Mouse (Mus musculus): ENCODE data around the gene Klhdc8a.

The Klhdc8a gene

GRCm38 (mm10) chr1:132290921-132291675 lies 7.3 kb upstream of the Klhdc8a start:
- in situ Hi-C loops (cut with MboI) = no loop called here

DNA sequence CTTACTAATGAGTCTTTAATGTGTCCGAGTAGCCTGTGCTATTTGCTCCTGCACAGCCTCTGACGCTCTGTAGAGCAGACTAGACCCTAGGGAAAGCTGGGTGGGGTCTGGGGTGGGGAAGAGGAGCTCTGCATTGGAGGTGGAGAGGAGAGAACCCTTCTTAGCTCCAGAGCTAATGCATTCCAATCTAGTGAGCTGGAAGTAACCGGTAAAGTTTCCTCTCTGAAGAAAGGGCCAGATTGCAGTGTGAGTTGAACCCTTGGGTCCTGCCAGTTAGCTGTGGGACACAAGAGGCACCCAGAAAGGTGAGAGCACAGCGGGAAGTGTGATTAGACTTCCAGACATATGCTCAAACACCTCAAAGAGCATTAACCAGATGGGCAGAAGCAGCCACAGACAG lies 6.7 kb upstream of the Klhdc8a start:
- in situ Hi-C loops (cut with MboI) = no loop called here

DNA sequence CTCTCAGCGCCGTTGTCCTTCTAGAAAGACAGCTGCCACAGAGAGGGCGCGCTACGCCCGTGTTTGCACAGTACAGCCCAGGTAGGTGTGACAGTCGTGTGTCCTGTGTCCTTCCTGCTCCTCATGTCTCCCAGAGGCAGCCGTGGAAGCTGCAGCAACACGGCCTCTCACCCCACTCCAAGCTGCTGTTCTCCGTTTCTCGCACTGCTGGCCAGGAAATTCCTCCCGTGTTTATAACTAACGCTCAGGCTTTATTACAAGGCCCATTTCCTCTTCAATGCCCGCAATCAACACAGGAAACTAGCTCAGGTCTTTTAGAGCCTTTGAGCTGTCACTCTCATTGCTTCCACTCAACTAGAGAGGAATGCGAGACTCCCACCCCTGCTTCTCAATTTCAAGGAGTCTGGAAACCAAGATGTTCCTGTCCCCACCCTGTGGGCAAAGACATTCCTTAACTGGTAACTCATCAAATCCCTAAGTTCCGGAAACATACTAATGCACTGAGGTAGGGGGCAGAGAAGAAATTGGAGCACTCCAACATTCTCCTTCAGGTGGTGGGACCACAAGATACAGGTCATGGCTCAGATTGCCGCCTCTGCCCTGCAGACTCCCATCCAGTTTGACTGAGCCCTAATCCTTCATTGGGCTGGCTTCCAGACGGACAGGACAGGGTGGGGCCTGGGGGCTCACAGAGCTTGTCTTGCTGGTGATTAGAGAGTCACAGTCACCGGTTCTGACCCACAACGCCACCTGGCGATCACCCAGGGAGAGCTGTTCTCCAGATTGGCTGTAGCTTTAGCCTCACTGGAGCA lies 5.9 kb upstream of the Klhdc8a start:
- in situ Hi-C loops (cut with MboI) = no loop called here

DNA sequence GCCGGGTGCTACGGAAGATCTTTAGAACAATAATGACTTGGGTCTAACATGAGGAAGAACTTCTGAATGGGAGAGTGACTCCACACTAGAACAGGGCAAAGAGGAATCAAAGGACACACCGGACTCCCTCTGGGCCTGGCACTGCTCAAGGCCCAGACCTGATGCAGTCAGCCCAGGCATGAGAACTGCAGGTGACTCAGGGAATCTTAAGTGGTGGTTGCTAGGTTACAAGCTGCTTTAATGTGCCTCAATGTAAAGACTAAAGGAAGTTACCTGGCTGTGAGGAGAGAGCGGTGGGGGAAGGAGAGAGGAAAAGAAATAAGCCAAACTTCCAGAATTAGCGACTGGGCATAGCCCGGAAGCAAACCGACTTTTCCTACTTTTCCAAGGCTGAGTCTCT lies 2.9 kb upstream of the Klhdc8a start:
- in situ Hi-C loops (cut with MboI) = no loop called here

- in situ Hi-C loops (cut with MboI) = no loop called here
Observed at GRCm38 (mm10) chr1:132296051-132296450, 2.4 kb upstream of the Klhdc8a start.

- in situ Hi-C loops (cut with MboI) = no loop called here
Observed at GRCm38 (mm10) chr1:132298801-132299464, 507 bp downstream of the Klhdc8a start.

DNA sequence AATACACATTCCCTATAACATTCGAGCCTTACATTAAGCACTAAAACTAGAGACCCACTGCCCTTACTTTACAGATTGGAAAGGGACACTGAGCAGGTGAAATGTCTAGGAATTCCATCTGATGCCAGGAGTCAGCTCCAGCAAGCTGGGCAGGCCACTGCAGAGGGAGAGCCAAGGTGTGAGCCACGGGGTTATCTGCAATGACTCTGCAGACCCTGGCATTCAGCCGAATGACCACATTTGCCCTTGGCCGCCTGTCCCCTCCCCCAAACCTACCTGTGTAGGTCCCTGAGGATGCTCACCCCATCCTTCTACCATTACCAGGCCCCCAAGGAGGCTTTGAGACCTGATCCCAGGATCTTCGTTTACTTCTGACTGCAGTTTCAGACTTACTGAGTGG lies 1.3 kb downstream of the Klhdc8a start:
- in situ Hi-C loops (cut with MboI) = no loop called here

DNA sequence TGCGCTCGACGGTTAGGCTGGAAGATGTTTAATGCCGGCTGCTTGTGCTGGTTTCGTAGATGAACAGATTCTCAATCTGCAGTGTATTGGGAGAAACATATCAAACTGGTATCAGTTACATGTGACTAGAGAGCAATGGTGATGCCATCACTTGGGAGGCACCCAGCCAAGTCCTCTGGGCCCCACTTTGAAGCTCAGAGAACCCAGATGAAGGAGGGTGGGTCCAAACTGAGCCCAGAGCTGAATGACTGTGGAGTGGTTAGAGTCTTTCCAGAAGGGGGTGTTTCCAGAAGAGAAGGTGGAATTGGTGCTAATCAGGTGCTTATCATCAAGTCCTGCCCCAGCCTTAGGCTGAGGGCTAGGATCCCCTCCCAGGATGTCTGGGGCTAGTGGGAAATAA lies 2.8 kb downstream of the Klhdc8a start:
- in situ Hi-C loops (cut with MboI) = no loop called here

- in situ Hi-C loops (cut with MboI) = no loop called here
Observed at GRCm38 (mm10) chr1:132302341-132302866, 4.0 kb downstream of the Klhdc8a start.

- in situ Hi-C loops (cut with MboI) = no loop called here
Observed at GRCm38 (mm10) chr1:132304618-132305214, 6.3 kb downstream of the Klhdc8a start.

- in situ Hi-C loops (cut with MboI) = no loop called here
Observed at GRCm38 (mm10) chr1:132306160-132306559, 7.7 kb downstream of the Klhdc8a start.

DNA sequence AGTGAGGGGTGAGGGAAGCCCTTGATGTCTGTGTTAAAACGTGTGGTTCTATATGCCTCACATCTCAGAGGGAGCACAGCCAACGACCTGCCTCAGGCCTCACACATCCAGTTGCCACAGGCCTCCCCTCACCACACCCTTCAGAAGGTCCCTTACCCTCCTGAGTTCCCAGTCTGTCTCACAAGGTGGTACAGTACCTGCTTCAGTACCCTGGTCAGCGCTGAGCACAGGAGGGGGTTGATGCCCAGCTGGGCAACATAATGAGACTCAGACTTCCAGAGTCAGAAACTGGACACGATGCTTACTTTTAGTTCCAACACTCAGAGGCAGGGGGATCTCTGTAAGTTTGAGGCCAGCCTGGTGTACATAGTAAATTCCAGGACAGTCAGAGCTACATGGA lies 8.4 kb downstream of the Klhdc8a start:
- in situ Hi-C loops (cut with MboI) = no loop called here

DNA sequence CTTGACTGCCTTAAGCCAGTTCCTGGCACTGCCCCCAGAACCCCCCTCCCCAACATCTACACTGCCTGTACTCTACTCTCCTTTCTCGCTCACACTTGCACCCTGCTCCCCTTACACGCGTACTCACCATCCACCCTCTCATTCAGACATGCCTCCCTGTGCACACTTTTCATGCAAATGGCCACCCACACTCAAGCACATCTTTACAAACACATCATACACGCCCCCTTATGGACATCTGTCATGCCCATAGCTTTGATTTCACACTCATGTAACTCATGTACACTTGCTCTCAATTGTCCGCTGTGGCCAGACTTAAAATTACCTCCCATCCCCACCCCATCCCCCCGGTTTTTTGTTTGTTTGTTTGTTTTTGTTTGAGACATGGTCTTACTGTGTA lies 9.5 kb downstream of the Klhdc8a start:
- in situ Hi-C loops (cut with MboI) = no loop called here

GRCm38 (mm10) chr1:132308674-132309073 lies 10.2 kb downstream of the Klhdc8a start:
- in situ Hi-C loops (cut with MboI) = no loop called here

GRCm38 (mm10) chr1:132310754-132311153 lies 12.3 kb downstream of the Klhdc8a start:
- in situ Hi-C loops (cut with MboI) = no loop called here

GRCm38 (mm10) chr1:132311174-132311859 lies 12.9 kb downstream of the Klhdc8a start:
- in situ Hi-C loops (cut with MboI) = no loop called here

DNA sequence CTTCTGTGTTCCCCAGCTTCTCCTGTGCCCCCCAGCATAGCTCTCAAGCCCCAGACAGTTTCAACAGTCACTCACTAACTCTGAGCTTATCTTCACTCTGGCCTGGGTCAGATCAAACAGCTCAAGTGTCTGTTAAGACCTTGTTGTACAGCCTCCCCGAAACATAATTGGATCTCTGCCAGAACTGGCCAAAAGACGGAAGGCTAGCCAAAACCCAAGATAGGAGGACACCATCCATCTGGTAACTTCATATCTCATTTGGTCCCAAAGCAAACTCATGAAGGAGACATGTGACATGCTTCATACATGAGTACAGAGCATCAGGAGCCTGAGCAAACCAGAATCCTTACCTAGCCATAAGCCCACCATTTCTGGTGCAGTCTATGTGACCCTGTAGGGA lies 13.6 kb downstream of the Klhdc8a start:
- in situ Hi-C loops (cut with MboI) = no loop called here

GRCm38 (mm10) chr1:132312703-132313102 lies 14.3 kb downstream of the Klhdc8a start:
- in situ Hi-C loops (cut with MboI) = no loop called here

DNA sequence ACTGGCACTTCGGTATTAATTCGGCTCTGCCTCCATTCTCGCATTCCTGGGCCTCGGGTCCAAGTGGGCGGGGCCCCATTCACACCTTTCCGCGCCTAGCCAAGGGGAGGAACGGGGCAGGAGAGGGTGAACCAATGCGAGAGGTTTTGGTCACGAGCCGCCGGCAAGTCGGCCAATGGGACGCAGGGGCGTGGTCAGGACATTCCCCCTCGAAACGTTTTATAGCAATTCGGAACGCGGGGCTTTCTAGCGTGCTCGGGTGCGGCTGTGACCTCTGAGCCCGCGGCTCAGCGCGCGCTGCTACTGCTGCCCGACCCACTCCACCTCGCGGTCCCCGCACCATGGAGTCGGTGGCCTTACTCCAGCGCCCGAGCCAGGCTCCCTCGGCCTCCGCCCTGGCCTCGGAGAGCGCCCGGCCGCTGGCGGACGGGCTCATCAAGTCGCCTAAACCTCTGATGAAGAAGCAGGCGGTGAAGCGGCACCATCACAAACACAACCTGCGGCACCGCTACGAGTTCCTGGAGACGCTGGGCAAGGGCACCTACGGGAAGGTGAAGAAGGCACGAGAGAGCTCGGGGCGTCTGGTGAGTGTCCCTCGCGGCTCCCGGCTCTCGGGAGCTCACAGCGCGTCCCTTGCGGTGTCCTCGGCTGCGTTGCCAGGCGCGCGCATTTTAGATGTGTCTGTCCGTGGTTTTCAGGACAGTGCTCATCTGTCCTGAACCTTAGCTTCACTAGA lies 17.6 kb downstream of the Klhdc8a start, which contains the start of gene Nuak2:
TSS of gene Nuak2 (plus strand) at position 238 of the 736 bp plus-strand sequence.
- in situ Hi-C loops (cut with MboI) = loop anchor here (5.0 kb wide), 1 partner anchor 36 kb away; no protein-coding TSS in a partner anchor

DNA sequence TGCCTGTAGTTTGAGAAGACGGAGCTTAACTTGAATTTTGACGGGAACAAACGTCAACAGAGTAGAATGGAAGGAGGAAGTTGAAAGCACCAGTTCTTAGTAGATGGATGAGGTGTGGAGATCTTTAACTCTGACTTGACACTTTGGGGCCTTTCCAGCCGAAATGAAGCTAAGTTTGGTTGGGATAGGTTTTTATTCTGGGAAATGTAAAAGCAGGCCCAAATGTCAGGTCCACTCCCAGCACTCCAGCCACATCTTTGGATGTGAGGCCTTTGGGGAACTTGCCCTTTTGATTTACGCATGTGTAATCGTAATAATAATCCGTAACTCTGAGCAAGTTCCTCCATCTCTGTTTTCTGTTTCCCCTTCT lies 18.2 kb downstream of the Klhdc8a start:
- in situ Hi-C loops (cut with MboI) = loop anchor here (5.0 kb wide), 1 partner anchor 36 kb away; no protein-coding TSS in a partner anchor

Measured in mature B cell (primary cell).